Mouse (Mus musculus): ENCODE measurements around the gene Dennd4b. TPM values are rescaled to one million over a fixed set of nuclear protein-coding genes. Genes with fewer than 3 reads are reported as not detected.
"Not testable (repeated sequence)": the region's sequence is repeated elsewhere in the genome, so short reads cannot be mapped to it uniquely, and the experiment has no call there.

The Dennd4b gene
- polyA plus RNA-seq, 1 experiment: 163 TPM

DNA sequence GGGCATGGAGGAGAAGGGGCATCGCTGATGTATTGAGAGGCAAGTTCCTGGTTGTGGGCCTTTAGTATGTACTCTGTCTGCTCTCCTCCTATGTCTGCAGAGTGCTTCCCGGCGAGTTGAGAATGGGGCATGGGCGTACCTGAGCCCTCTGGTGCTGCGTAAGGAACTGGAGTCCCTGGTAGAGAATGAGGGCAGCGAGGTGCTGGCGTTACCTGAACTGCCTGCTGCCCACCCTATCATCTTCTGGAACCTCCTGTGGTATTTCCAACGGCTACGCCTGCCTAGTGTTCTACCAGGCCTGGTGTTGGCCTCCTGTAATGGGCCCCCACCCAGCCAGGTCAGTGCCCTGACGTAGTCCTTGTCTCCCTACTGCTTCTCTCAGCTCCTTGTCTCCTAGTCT lies 13.2 kb downstream of the Dennd4b start:
- WGBS: 96% methylated on average over 10 of the region's 10 CpGs
- Histone ChIP-seq H3K27me3 (ENCODE audit: control insufficient read depth, insufficient read depth, low read length) (no peaks in the 10 kb centered on the region), H3K4me3 (ENCODE audit: control insufficient read depth, insufficient read depth, low read length) (no peak overlapping the region), H3K36me3 (ENCODE audit: control insufficient read depth, insufficient read depth, low read length) (peaks cover 77% of the 10 kb centered on the region), H3K27ac (ENCODE audit: control insufficient read depth, insufficient read depth, low read length) (no peak overlapping the region), H3K4me1 (replicated peaks; ENCODE audit: control insufficient read depth, insufficient read depth, low read length) (no peaks in the 10 kb centered on the region)
- no peak for DNase-seq
- TF ChIP-seq CTCF (IDR thresholded peaks at IDR 0.05; ENCODE audit: borderline replicate concordance, control insufficient read depth, extremely low read depth, insufficient read depth, low read length, poor library complexity) (no peak), POLR2A (IDR thresholded peaks at IDR 0.05; ENCODE audit: control insufficient read depth, extremely low read depth, insufficient read depth, low read length, poor library complexity) (no peak)

DNA sequence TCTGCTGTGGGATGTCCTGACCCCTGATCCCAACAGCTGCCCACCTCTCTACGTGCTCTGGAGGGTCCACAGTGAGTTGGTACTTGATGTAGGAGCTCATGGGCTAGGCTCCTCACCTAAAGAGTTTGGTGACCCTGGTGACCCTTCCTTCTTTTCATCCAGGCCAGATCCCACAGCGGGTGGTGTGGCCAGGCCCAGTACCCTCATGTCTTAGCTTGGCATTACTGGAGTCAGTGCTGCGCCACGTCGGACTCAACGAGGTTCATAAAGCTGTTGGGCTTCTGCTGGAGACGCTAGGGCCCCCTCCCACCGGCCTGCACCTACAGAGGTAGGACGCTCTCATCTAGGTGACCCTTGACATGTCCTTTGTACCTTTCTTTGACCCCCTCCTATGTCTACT lies 14.2 kb downstream of the Dennd4b start:
- H3K4me3 ChIP-seq (ENCODE audit: control insufficient read depth, insufficient read depth, low read length): no peak overlapping the region
- H3K4me1 ChIP-seq (replicated peaks; ENCODE audit: control insufficient read depth, insufficient read depth, low read length): no peaks in the 10 kb centered on the region
- H3K36me3 ChIP-seq (ENCODE audit: control insufficient read depth, insufficient read depth, low read length): peaks cover 67% of the 10 kb centered on the region
- TF ChIP-seq CTCF (IDR thresholded peaks at IDR 0.05; ENCODE audit: borderline replicate concordance, control insufficient read depth, extremely low read depth, insufficient read depth, low read length, poor library complexity) (no peak), POLR2A (IDR thresholded peaks at IDR 0.05; ENCODE audit: control insufficient read depth, extremely low read depth, insufficient read depth, low read length, poor library complexity) (no peak)
- no peak overlapping the region for H3K27ac ChIP-seq (ENCODE audit: control insufficient read depth, insufficient read depth, low read length)
- DNase-seq: no peak
- H3K27me3 ChIP-seq (ENCODE audit: control insufficient read depth, insufficient read depth, low read length): no peaks in the 10 kb centered on the region
- 97% methylated on average over 9 of the region's 9 CpGs for WGBS

DNA sequence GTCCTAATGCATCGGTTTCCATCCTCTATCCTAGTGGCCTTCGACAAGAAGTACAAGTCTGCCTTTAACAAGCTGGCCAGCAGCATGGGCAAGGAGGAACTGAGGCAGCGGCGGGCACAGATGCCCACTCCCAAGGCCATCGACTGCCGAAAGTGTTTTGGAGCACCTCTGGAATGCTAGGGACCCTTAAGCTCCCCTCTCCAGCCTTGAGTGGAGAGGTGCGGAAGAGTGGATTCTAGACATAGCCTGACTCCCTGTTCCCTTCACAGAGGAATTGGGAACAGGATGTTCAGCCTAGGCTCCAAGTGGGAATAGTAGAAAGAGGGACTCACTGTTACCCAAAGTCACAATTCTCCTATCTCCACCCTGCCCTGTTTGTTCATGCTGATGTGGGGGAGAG lies 14.8 kb downstream of the Dennd4b start:
- WGBS: 97% methylated on average over 7 of the region's 7 CpGs
- Histone ChIP-seq H3K36me3 (ENCODE audit: control insufficient read depth, insufficient read depth, low read length) (peaks cover 61% of the 10 kb centered on the region), H3K27ac (ENCODE audit: control insufficient read depth, insufficient read depth, low read length) (no peak overlapping the region)

DNA sequence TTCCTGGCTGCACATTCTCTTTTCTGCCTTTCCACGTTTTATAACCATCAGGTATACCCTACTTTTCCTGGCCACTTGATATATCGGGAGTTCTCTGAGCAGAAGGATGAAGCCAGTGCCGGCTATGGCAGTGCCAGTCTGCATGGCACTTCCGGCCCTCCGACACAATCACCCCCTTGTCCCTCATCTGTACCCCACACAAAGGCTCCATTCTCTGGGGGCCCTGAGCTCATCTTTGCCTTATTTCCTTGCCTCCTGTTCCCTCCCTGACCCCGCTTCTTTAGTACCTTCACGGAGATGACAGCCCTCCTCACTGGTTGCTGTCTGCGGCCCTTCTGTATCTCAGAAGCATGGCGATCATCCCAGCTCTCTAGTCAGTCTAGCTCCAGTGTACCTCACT lies 15.7 kb downstream of the Dennd4b start:
- Histone ChIP-seq H3K4me1 (replicated peaks; ENCODE audit: control insufficient read depth, insufficient read depth, low read length) (no peaks in the 10 kb centered on the region), H3K27me3 (ENCODE audit: control insufficient read depth, insufficient read depth, low read length) (no peaks in the 10 kb centered on the region), H3K27ac (ENCODE audit: control insufficient read depth, insufficient read depth, low read length) (no peak overlapping the region), H3K4me3 (ENCODE audit: control insufficient read depth, insufficient read depth, low read length) (no peak overlapping the region), H3K36me3 (ENCODE audit: control insufficient read depth, insufficient read depth, low read length) (peaks cover 52% of the 10 kb centered on the region)
- WGBS: 97% methylated on average over 9 of the region's 9 CpGs
- no peak for TF ChIP-seq POLR2A (IDR thresholded peaks at IDR 0.05; ENCODE audit: control insufficient read depth, extremely low read depth, insufficient read depth, low read length, poor library complexity)
- no peak for TF ChIP-seq CTCF (IDR thresholded peaks at IDR 0.05; ENCODE audit: borderline replicate concordance, control insufficient read depth, extremely low read depth, insufficient read depth, low read length, poor library complexity)
- DNase-seq: no peak

More for the DNA sequence above, 14.8 kb downstream of the Dennd4b start:
- Histone ChIP-seq H3K4me1 (replicated peaks; ENCODE audit: control insufficient read depth, insufficient read depth, low read length) (no peaks in the 10 kb centered on the region), H3K27me3 (ENCODE audit: control insufficient read depth, insufficient read depth, low read length) (no peaks in the 10 kb centered on the region), H3K4me3 (ENCODE audit: control insufficient read depth, insufficient read depth, low read length) (no peak overlapping the region)
- no peak for DNase-seq
- TF ChIP-seq CTCF (IDR thresholded peaks at IDR 0.05; ENCODE audit: borderline replicate concordance, control insufficient read depth, extremely low read depth, insufficient read depth, low read length, poor library complexity): no peak
- TF ChIP-seq POLR2A (IDR thresholded peaks at IDR 0.05; ENCODE audit: control insufficient read depth, extremely low read depth, insufficient read depth, low read length, poor library complexity): no peak

DNA sequence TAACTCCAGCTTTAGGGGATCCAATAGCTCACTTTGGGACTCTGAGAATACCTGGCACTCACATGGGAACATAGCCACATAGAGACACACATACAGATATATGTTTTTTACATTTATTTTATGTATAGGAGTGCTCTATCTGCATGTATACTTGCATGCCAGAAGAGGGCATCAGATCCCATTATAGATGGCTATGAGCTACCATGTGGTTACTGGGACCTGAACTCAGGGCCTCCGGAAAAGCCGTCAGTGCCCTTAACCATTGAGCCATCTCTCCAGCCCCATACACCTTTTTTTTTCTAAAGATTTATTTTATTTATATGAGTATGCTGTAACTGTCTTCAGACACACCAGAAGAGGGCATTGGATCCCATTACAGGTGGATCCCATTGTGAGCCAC lies 19.2 kb downstream of the Dennd4b start:
- no peak overlapping the region for H3K27ac ChIP-seq (ENCODE audit: control insufficient read depth, insufficient read depth, low read length)
- H3K4me3 ChIP-seq (ENCODE audit: control insufficient read depth, insufficient read depth, low read length): no peak overlapping the region
- H3K36me3 ChIP-seq (ENCODE audit: control insufficient read depth, insufficient read depth, low read length): peaks cover 18% of the 10 kb centered on the region
- TF ChIP-seq POLR2A (IDR thresholded peaks at IDR 0.05; ENCODE audit: control insufficient read depth, extremely low read depth, insufficient read depth, low read length, poor library complexity) (no peak), CTCF (IDR thresholded peaks at IDR 0.05; ENCODE audit: borderline replicate concordance, control insufficient read depth, extremely low read depth, insufficient read depth, low read length, poor library complexity) (no peak)
- H3K27me3 ChIP-seq (ENCODE audit: control insufficient read depth, insufficient read depth, low read length): no peaks in the 10 kb centered on the region
- DNase-seq: no peak
- no peaks in the 10 kb centered on the region for H3K4me1 ChIP-seq (replicated peaks; ENCODE audit: control insufficient read depth, insufficient read depth, low read length)
- 95% methylated on average over 2 of the region's 2 CpGs for WGBS

DNA sequence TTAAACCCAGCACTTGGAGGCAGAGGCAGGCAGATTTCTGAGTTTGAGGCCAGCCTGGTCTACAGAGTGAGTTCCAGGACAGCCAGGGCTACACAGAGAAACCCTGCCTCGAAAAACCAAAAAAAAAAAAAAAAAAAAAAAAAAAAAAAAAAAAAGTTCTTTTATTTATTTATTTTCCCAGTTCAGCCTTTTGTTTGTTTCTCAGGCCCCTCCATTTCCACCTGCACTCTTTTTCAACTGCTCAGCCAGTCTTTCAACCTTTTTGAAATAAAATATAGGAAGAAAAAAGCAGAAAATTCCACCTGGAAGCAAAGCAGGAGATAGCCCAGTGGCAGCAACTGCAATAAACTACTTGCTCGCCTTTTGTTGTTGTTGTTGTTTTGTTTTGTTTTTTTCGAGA lies 24.4 kb downstream of the Dennd4b start:
- H3K27ac ChIP-seq (ENCODE audit: control insufficient read depth, insufficient read depth, low read length); H3K4me3 ChIP-seq (ENCODE audit: control insufficient read depth, insufficient read depth, low read length); H3K4me1 ChIP-seq (replicated peaks; ENCODE audit: control insufficient read depth, insufficient read depth, low read length); H3K27me3 ChIP-seq (ENCODE audit: control insufficient read depth, insufficient read depth, low read length); DNase-seq; H3K36me3 ChIP-seq (ENCODE audit: control insufficient read depth, insufficient read depth, low read length): not testable (repeated sequence)
- WGBS: 69% methylated on average over 3 of the region's 3 CpGs

DNA sequence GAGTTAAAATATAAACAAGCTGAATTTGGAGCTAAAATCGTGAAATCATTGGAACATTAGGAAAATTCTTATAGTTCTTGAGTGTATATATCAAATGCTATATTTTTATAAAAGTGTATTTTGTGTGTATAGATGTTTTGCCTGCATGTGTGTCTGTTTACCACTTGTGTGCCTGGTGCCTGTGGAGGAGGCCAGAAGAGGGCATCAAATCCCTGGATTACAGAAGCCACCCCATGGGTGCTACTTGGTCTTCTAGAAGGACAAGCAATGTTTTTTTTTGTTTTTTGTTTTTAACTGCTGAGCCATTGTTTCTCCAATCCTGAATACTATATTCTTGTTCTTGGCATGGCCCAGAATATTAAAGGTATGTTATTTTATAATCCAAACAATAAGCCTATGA lies 25.6 kb downstream of the Dennd4b start:
- no peak overlapping the region for H3K4me3 ChIP-seq (ENCODE audit: control insufficient read depth, insufficient read depth, low read length)
- TF ChIP-seq POLR2A (IDR thresholded peaks at IDR 0.05; ENCODE audit: control insufficient read depth, extremely low read depth, insufficient read depth, low read length, poor library complexity) (no peak), CTCF (IDR thresholded peaks at IDR 0.05; ENCODE audit: borderline replicate concordance, control insufficient read depth, extremely low read depth, insufficient read depth, low read length, poor library complexity) (no peak)
- H3K4me1 ChIP-seq (replicated peaks; ENCODE audit: control insufficient read depth, insufficient read depth, low read length): peaks cover 2% of the 10 kb centered on the region; the same call in 1 of the 2 replicates
- no peak overlapping the region for H3K27ac ChIP-seq (ENCODE audit: control insufficient read depth, insufficient read depth, low read length)
- H3K27me3 ChIP-seq (ENCODE audit: control insufficient read depth, insufficient read depth, low read length): no peaks in the 10 kb centered on the region
- DNase-seq: no peak
- 92% methylated on average over 1 of the region's 1 CpGs for WGBS
- no peaks in the 10 kb centered on the region for H3K36me3 ChIP-seq (ENCODE audit: control insufficient read depth, insufficient read depth, low read length)
